Mouse (Mus musculus) layer of hippocampus, postnatal 36 days (tissue): Measurements from ENCODE around the gene Tsnaxip1. TPM values are rescaled to one million over a fixed set of nuclear protein-coding genes. Genes with fewer than 3 reads are reported as not detected.
A peak's percentile ranks its signal among the peaks of the same experiment; 100 is the strongest.

Experiments used
- DNase-seq, 2 experiments: peaks; one replicate each; pipeline ENCODE4 v3.0.0; 2022
- total RNA-seq, 2 experiments: library from RNA; stranded (reverse); gene quantifications; 2 replicates each; pipeline ENCODE4 v1.2.3; 2021

Tsnaxip1 gene
- total RNA-seq, result under 1 TPM in 1 of 2 experiments, not detected in 1; 0.22 TPM

DNA sequence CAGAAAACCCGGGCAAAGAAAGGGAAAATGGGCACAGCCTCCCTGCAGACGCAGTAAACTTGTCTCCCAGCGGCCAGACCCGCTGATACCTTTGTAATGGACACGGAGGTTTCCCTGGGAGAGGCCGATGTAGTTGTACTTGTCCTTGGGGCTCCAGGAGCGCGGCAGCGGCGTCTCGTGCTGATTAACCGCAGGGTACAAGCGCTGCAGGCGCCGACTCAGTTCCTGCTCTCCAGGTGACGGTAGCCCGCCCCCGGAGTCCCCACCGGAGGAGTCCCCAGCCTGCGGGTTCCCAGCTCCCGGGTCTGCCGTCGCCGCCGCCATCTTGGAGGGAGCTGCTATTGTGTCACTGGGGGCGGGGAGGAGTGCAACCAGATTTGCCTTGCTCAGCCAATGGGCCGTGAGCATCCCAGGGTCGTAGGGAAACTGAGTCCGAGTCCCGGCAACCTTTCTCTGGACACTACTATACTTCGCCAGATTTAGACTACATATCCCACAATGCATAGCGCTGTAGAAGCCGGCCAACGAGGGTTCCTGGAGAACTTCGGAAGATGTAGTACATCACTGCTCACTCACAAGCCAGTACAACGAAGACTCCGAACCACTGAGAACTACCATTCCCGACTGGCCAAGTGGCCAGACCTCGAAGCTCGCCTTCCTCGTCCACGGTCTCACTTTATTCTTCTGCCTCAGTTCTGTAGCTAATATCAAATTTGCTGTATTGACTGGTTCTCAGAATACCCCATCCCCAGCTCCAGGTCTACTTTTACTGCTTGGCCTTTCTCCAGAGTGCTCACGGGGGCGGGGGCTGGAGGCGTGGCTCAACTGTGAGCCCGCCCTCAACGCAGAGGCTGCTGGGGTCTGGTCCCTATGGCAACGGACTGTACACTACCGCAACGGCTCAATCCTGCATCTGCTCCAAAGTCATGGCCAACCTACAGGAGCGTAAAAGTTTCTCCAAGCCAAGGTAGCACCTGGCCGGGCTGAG lies at the start of gene Tsnaxip1, which contains the start of gene Ranbp10:
Gene Tsnaxip1, plus strand, starts transcription at position 871 of the 988 bp plus-strand sequence.
Gene Ranbp10, minus strand, starts transcription at position 490 of the 988 bp plus-strand sequence.
- peak; percentile 95 to 97 for DNase-seq

- no peak for DNase-seq
Observed at GRCm38 (mm10) chr8:105777833-105778232, 49.7 kb upstream of the Tsnaxip1 start.

DNA sequence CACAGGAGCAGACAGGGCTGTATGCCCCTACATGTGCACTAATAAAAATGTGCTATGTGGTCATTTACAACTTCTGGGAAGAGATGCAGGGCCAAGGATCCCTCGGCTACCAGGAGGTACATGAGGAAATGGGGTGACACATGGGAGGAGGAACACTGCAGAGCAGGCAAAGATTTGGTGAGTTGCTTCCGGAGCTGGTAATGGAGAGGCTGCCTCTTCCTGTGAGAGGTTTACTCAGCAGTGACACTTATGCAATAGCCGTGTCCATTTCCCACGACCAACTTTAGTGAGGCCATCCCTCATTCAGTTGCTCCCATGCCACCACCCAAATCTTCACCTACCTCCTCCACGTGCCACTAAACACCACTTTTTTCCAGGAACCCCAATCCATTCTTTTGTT lies 47.2 kb upstream of the Tsnaxip1 start:
- DNase-seq, result no peak

- no peak for DNase-seq
Observed at GRCm38 (mm10) chr8:105788241-105788640, 39.3 kb upstream of the Tsnaxip1 start.

GRCm38 (mm10) chr8:105788927-105789326 lies 38.6 kb upstream of the Tsnaxip1 start:
- no peak for DNase-seq

GRCm38 (mm10) chr8:105789626-105790025 lies 37.9 kb upstream of the Tsnaxip1 start:
- no peak for DNase-seq

GRCm38 (mm10) chr8:105793331-105793730 lies 34.2 kb upstream of the Tsnaxip1 start:
- no peak for DNase-seq

GRCm38 (mm10) chr8:105794009-105794598 lies 33.4 kb upstream of the Tsnaxip1 start:
- no peak for DNase-seq

GRCm38 (mm10) chr8:105795785-105796184 lies 31.7 kb upstream of the Tsnaxip1 start:
- no peak for DNase-seq

GRCm38 (mm10) chr8:105798408-105798807 lies 29.1 kb upstream of the Tsnaxip1 start:
- no peak for DNase-seq

DNA sequence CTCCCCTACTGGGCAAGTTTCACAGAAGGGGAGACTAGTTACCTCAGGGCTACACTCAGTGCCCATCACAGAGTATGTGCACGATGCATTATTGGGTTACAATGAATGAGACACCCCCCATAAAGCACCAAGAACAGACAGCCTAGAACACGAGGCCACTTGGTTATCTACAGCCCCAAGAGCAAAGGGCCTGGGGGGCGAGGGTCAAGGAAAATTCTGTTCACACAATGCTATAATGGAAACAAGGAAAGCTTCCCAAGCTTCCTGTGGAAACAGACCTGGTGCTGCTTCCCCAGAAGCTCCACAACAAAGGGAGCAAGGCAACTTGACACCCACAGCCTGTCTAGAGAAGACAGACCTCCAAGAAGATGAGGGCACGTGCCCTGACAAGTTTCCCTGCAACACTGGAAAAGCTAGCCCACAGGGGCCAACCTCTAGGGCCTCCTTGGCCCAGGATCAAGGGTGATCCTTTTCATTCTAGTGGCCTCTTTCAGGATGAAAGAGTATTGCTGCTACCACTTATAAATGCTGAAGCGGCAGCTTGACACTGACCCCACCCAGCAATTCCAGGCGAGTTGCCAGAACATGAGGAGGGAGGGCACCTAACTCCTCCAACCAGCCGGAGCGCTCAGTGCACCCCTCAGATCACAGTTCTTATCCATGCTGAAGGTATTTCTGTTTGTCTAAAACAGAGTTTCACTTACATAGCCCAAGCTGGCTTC lies 28.3 kb upstream of the Tsnaxip1 start:
- peak; percentile 40 to 45 for DNase-seq

DNA sequence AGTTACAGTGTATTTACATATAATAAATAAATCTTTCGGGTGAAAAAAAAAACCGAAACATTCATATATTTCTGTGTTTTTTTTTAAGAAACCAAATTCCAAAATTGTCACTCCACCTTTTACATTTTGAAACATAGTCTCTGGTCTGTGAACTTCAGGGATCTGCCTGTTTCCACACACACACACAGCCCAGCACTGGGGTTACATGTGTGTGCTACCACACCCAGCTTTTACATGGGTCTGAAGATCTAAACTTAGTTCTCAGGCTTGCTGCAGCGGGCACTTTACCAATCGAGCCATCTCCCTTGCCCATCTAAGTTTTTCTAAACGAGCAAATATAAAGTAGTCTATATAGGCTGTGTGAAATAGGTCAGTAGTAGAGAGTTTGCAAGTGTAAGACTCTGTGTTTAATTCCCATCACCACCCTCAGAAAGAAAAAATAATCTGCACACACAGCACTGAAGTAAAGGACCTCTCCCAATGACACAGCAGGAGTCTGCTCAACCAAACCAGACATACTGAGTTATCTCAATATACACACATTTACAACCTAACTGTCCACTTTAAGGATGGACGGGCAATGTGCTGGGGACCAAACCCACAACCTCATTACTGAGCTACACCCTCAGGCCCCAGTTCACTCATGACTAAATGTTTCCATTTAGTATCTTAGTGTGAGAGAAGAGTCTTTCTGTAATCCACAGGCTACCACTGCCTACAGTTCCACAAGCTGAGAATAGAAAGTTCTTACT lies 26.2 kb upstream of the Tsnaxip1 start:
- DNase-seq, result no peak

- no peak for DNase-seq
Observed at GRCm38 (mm10) chr8:105804797-105805196, 22.7 kb upstream of the Tsnaxip1 start.

- DNase-seq, result no peak
Observed at GRCm38 (mm10) chr8:105805346-105805745, 22.2 kb upstream of the Tsnaxip1 start.

DNA sequence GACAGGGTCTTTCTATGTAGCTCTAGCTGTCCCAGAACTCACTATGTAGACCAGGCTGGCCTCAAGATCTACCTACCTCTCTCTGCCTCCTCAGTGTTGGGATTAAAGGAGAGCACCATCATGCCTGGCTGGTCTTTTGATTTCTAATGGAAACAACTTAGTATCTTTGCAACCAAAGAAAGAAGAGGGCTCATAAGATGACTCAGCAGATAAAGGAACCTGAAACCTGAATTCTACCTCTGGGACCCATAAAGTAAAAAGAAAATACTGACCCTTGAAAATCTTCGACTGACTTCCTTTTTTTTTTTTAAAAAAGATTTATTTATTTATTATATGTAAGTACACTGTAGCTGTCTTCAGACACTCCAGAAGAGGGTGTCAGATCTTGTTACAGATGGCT lies 21.6 kb upstream of the Tsnaxip1 start:
- DNase-seq, result no peak

DNA sequence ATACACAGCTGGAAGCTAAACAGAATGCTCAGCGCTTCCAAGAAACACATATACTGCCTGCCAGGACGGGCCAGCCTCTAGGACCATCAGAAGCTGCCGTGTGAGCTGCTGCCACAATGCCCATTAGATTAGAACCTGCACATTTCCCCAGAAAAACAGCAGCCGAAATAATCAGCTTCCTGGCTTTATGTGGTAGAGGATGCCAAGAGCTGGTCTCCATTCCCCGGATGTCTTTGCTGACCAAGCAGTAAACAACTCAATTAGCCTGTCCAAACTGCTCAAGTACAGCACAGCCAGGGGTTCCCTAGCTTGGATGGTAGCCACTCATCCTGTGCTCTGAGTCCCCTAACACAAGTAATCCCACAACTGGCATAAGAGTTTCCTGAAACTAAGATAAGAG lies 19.8 kb upstream of the Tsnaxip1 start:
- DNase-seq, result no peak

GRCm38 (mm10) chr8:105808480-105808879 lies 19.1 kb upstream of the Tsnaxip1 start:
- DNase-seq, result no peak

DNA sequence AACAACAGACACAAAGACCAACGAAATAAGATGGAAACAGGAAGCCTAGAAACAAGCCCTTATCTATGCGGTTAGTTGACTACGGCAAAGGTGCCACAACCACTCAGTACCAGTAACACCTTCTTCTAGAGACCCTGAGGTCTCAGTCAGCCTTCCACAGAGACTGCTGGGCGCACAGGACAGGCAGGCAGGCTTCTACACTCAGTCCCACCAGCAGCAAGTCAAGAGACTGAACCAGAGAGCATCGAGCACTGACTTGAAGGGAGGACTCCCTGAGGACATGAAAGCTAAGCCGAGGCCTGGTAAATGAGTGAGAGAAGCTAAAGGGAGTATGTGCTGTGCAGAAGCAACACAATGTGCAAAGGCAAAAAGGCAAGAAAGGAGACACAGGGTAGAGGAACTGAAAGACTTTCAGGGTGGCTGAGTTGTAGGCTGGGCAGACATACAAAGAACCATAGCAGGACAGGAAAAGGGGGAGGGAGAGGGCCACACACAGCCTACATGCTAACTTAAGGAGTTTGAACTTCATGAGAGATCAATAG lies 17.2 kb upstream of the Tsnaxip1 start:
- DNase-seq, result no peak

DNA sequence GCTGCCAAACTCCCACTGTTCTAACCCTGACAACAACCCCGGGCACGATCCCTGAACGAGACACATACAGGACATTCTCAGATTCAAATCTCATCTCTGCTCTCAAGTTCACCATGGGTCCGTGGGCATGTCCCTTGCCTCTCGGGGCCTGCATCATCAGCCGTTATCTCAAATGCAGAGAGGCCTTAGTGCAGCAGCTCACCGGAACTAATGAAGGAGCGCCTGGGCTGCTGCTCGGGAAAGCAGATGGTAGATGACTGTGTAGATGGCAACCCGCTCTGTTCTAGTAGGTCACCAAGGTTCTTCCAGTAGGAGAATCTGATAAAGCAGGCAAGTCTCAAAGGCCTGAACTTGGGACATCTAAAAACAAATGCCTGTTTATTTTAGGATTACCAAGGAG lies 16.5 kb upstream of the Tsnaxip1 start:
- DNase-seq, result no peak

DNA sequence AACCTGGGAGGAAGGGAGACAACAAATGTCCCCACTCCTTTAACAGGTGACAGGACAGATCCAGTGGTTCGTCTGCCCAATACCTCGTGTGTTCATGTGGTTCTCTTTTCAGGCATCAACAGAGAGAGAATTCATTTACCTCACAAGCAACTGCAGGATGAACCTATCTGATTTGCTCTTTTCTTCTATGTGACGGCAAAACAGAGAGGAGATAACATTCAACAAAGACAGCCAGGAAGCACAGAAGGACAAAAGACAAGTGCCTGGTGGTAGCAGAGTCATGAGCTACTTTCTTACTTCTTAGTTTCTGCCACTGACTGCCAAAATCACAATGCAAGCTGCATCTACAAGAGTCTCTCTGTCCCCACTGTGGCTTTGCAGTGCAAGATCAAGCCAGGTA lies 16.0 kb upstream of the Tsnaxip1 start:
- DNase-seq, result no peak

DNA sequence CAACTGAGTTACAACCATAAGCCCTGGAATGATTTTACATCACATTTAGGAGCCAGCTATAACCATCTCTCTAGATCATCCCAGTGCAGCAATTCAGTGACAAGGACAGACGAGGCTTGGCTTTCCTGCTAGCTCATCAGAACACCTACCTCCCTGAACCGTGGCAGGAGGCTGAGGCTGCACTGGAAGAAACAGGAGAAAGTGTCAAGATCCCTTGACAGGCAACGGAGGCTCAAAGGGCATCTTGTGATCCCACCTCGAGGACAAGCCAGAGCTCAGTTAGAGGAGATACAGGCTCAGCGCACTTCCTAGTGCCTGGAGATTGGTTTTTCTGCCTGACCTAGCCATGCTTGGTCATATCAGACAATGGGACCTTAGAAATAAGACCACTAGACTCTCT lies 15.0 kb upstream of the Tsnaxip1 start:
- DNase-seq, result no peak

DNA sequence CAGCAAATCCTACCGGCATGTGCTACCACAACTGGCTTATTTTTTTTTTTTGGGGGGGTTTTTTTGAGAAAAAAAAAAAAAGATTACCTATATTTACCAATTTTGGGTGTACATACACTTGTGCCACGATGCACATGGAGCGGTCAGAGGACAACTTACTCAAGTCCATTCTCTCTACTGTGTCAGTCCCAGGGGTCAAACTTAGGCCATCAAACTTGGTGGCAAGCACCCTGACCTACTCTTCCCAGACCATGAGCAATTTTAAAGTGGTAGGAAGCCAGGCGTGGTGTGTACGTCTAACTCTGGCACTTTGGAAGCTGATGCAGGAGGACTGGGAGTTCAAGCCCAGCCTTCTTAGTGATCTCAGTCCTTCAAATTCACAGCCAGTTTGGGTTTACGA lies 14.3 kb upstream of the Tsnaxip1 start:
- no peak for DNase-seq
